22 mouse cellular contexts compared by ENCODE assay signal in genomic region chr5:74966891-74967290, GRCm38 (mm10).
A peak's percentile ranks its signal among the peaks of the same experiment; 100 is the strongest.
DNase-seq lines count a peak whose midpoint lies in the region; ATAC-seq and TF ChIP-seq lines count a peak whose summit lies in the region.
"Had no signal": no experiment of that assay in that cellular context is flagged by ENCODE, and none has a peak within 500 bp of the region (broad histone marks: within the 10 kb centered on the region; RNA-seq: fewer than 3 reads in every experiment).

No protein-coding gene starts in this region.

- DNase-seq in embryonic facial prominence, embryonic 14.5 days (ENCODE audit: low spot score), result peak; percentile 33
- no peak for DNase-seq in embryonic facial prominence, embryonic 10.5 days (ENCODE audit: low spot score)
- peak; percentile 51 for DNase-seq in midbrain, embryonic 14.5 days
- peak; percentile 71 for DNase-seq in brain, embryonic 14.5 days (ENCODE audit: low read depth)
- no peak for DNase-seq in kidney, adult 2 months
- DNase-seq: adrenal gland, adult 2 months; cerebellum, adult 2 months; gastrocnemius, postnatal 25 days; heart, adult 18-20 months; heart, postnatal 14 days; kidney, adult 11 months; kidney, postnatal 4 days had no signal

- H3K4me1 ChIP-seq in embryonic facial prominence, embryonic 14.5 days (ENCODE audit: control insufficient read depth, insufficient read depth, low read length), result peaks cover 7% of the 10 kb centered on the region
- peaks cover 6% of the 10 kb centered on the region; the same call in 1 of the 2 replicates for H3K4me1 ChIP-seq in embryonic facial prominence, embryonic 10.5 days
- H3K4me1 ChIP-seq in hindbrain, embryonic 16.5 days (ENCODE audit: control insufficient read depth, insufficient read depth, low read depth, low read length), result peaks cover 3% of the 10 kb centered on the region
- H3K4me1 ChIP-seq in hindbrain, embryonic 13.5 days (replicated peaks), result peaks cover 8% of the 10 kb centered on the region
- H3K4me1 ChIP-seq in midbrain, embryonic 14.5 days (ENCODE audit: control insufficient read depth, insufficient read depth, low read length), result no peaks in the 10 kb centered on the region
- no peaks in the 10 kb centered on the region for H3K4me1 ChIP-seq in midbrain, embryonic 15.5 days
- H3K4me1 ChIP-seq in kidney, adult 2 months (ENCODE audit: control insufficient read depth, insufficient read depth, low read length), result no peaks in the 10 kb centered on the region
- H3K4me1 ChIP-seq: heart, embryonic 13.5 days; liver, embryonic 15.5 days; midbrain, embryonic 12.5 days had no signal

- H3K36me3 ChIP-seq in embryonic facial prominence, embryonic 14.5 days (ENCODE audit: control insufficient read depth, insufficient read depth, low read length), result no peaks in the 10 kb centered on the region
- H3K36me3 ChIP-seq in embryonic facial prominence, embryonic 10.5 days (replicated peaks), result no peaks in the 10 kb centered on the region
- no peaks in the 10 kb centered on the region for H3K36me3 ChIP-seq in hindbrain, embryonic 16.5 days (ENCODE audit: control insufficient read depth, insufficient read depth, low read length)
- no peaks in the 10 kb centered on the region for H3K36me3 ChIP-seq in hindbrain, embryonic 13.5 days
- no peaks in the 10 kb centered on the region for H3K36me3 ChIP-seq in midbrain, embryonic 14.5 days (ENCODE audit: control insufficient read depth, insufficient read depth, low read length)
- H3K36me3 ChIP-seq in midbrain, embryonic 15.5 days (replicated peaks), result no peaks in the 10 kb centered on the region
- no peaks in the 10 kb centered on the region for H3K36me3 ChIP-seq in kidney, adult 2 months (ENCODE audit: control insufficient read depth, insufficient read depth, low read length)
- H3K36me3 ChIP-seq: heart, embryonic 13.5 days; limb, embryonic 15.5 days; liver, embryonic 15.5 days; midbrain, embryonic 12.5 days had no signal

- no peaks in the 10 kb centered on the region for H3K9me3 ChIP-seq in embryonic facial prominence, embryonic 14.5 days (ENCODE audit: control insufficient read depth, low read length)
- no peaks in the 10 kb centered on the region for H3K9me3 ChIP-seq in embryonic facial prominence, embryonic 10.5 days
- H3K9me3 ChIP-seq in hindbrain, embryonic 16.5 days (ENCODE audit: control insufficient read depth, low read length), result no peaks in the 10 kb centered on the region
- no peaks in the 10 kb centered on the region for H3K9me3 ChIP-seq in hindbrain, embryonic 13.5 days
- no peaks in the 10 kb centered on the region for H3K9me3 ChIP-seq in midbrain, embryonic 14.5 days (ENCODE audit: control insufficient read depth, low read length)
- H3K9me3 ChIP-seq in midbrain, embryonic 15.5 days, result no peaks in the 10 kb centered on the region
- H3K9me3 ChIP-seq: heart, embryonic 13.5 days; limb, embryonic 15.5 days; liver, embryonic 15.5 days; midbrain, embryonic 12.5 days had no signal

- 56% methylated on average over 10 of the region's 10 CpGs for WGBS in embryonic facial prominence, embryonic 14.5 days
- WGBS in embryonic facial prominence, embryonic 10.5 days, result 86% methylated on average over 10 of the region's 10 CpGs
- 31% methylated on average over 10 of the region's 10 CpGs for WGBS in hindbrain, embryonic 16.5 days
- WGBS in hindbrain, embryonic 13.5 days, result 49% methylated on average over 10 of the region's 10 CpGs
- 39% methylated on average over 10 of the region's 10 CpGs for WGBS in midbrain, embryonic 14.5 days
- 41% methylated on average over 10 of the region's 10 CpGs for WGBS in midbrain, embryonic 15.5 days
- 67% methylated on average over 10 of the region's 10 CpGs for WGBS in kidney, adult 2 months

- ATAC-seq in embryonic facial prominence, embryonic 14.5 days (ENCODE audit: low read depth), result no peak
- peak; percentile 63; the same call in 1 of the 2 replicates for ATAC-seq in hindbrain, embryonic 16.5 days
- no peak for ATAC-seq in hindbrain, embryonic 13.5 days (ENCODE audit: low FRiP score)
- no peak for ATAC-seq in midbrain, embryonic 14.5 days (ENCODE audit: low FRiP score, low TSS enrichment)
- no peak; the same call in 1 of the 2 replicates for ATAC-seq in midbrain, embryonic 15.5 days (replicated peaks)
- ATAC-seq: CD4-positive, CD25-positive, alpha-beta regulatory T cell, adult 4 months; lung, postnatal 0 days had no signal

- H3K9ac ChIP-seq in embryonic facial prominence, embryonic 14.5 days (ENCODE audit: low read depth, low read length), result no peak overlapping the region
- H3K9ac ChIP-seq in hindbrain, embryonic 16.5 days (ENCODE audit: low read depth, low read length), result no peak overlapping the region
- H3K9ac ChIP-seq in hindbrain, embryonic 13.5 days, result no peak overlapping the region
- no peak overlapping the region for H3K9ac ChIP-seq in midbrain, embryonic 14.5 days (replicated peaks; ENCODE audit: low read length)
- no peak overlapping the region for H3K9ac ChIP-seq in midbrain, embryonic 15.5 days
- H3K9ac ChIP-seq: heart, embryonic 13.5 days; limb, embryonic 15.5 days; liver, embryonic 15.5 days; midbrain, embryonic 12.5 days had no signal

- TF ChIP-seq POLR2A in brain, embryonic 14.5 days (IDR thresholded peaks at IDR 0.05; ENCODE audit: borderline replicate concordance, extremely low read depth, insufficient read depth, insufficient read length, poor library complexity, severe bottlenecking), result no peak
- TF ChIP-seq POLR2A in kidney, adult 2 months (IDR thresholded peaks at IDR 0.05; ENCODE audit: low read depth, low read length), result no peak

- no peaks in the 10 kb centered on the region for H3K27me3 ChIP-seq in embryonic facial prominence, embryonic 14.5 days (replicated peaks; ENCODE audit: control insufficient read depth, insufficient read depth, low read length)
- H3K27me3 ChIP-seq in embryonic facial prominence, embryonic 10.5 days (replicated peaks; ENCODE audit: low read depth, poor library complexity, severe bottlenecking), result peaks cover 47% of the 10 kb centered on the region
- peaks cover 21% of the 10 kb centered on the region for H3K27me3 ChIP-seq in hindbrain, embryonic 16.5 days (replicated peaks; ENCODE audit: control insufficient read depth, insufficient read depth, low read length)
- peaks cover 55% of the 10 kb centered on the region for H3K27me3 ChIP-seq in hindbrain, embryonic 13.5 days
- peaks cover 75% of the 10 kb centered on the region for H3K27me3 ChIP-seq in midbrain, embryonic 14.5 days (ENCODE audit: control insufficient read depth, insufficient read depth, low read length)
- H3K27me3 ChIP-seq in midbrain, embryonic 15.5 days (replicated peaks), result peaks cover 70% of the 10 kb centered on the region
- no peaks in the 10 kb centered on the region for H3K27me3 ChIP-seq in kidney, adult 2 months (replicated peaks; ENCODE audit: control insufficient read depth, insufficient read depth, low read length)
- H3K27me3 ChIP-seq: limb, embryonic 15.5 days; liver, embryonic 15.5 days had no signal

- no peak overlapping the region for H3K4me3 ChIP-seq in embryonic facial prominence, embryonic 14.5 days (ENCODE audit: low read depth, low read length)
- H3K4me3 ChIP-seq in embryonic facial prominence, embryonic 10.5 days, result no peak overlapping the region
- H3K4me3 ChIP-seq in hindbrain, embryonic 16.5 days (ENCODE audit: low read length), result no peak overlapping the region
- H3K4me3 ChIP-seq in hindbrain, embryonic 13.5 days, result no peak overlapping the region
- no peak overlapping the region for H3K4me3 ChIP-seq in midbrain, embryonic 14.5 days (replicated peaks; ENCODE audit: low read depth, low read length)
- no peak overlapping the region for H3K4me3 ChIP-seq in midbrain, embryonic 15.5 days
- H3K4me3 ChIP-seq in kidney, adult 2 months (ENCODE audit: insufficient read depth, low read depth, low read length), result no peak overlapping the region
- H3K4me3 ChIP-seq: heart, embryonic 13.5 days; limb, embryonic 15.5 days; liver, embryonic 15.5 days; midbrain, embryonic 12.5 days had no signal

- no peak for TF ChIP-seq CTCF in brain, embryonic 14.5 days (IDR thresholded peaks at IDR 0.05; ENCODE audit: borderline replicate concordance, extremely low read depth, insufficient read depth, insufficient read length)
- no peak for TF ChIP-seq CTCF in kidney, adult 2 months (conservative IDR thresholded peaks at IDR 0.05; ENCODE audit: insufficient read depth, insufficient read length, low read depth, low read length)

- no peak overlapping the region for H3K27ac ChIP-seq in embryonic facial prominence, embryonic 14.5 days (replicated peaks; ENCODE audit: low read depth, low read length)
- H3K27ac ChIP-seq in embryonic facial prominence, embryonic 10.5 days (replicated peaks), result no peak overlapping the region
- no peak overlapping the region for H3K27ac ChIP-seq in hindbrain, embryonic 16.5 days (ENCODE audit: low read depth, low read length)
- no peak overlapping the region for H3K27ac ChIP-seq in hindbrain, embryonic 13.5 days
- H3K27ac ChIP-seq in midbrain, embryonic 14.5 days (replicated peaks; ENCODE audit: low read depth, low read length), result no peak overlapping the region
- H3K27ac ChIP-seq in midbrain, embryonic 15.5 days, result no peak overlapping the region
- no peak overlapping the region for H3K27ac ChIP-seq in kidney, adult 2 months (ENCODE audit: insufficient read depth, low read depth, low read length)
- H3K27ac ChIP-seq: heart, embryonic 13.5 days; limb, embryonic 15.5 days; liver, embryonic 15.5 days; midbrain, embryonic 12.5 days; stomach, postnatal 0 days had no signal

- H3K4me2 ChIP-seq in embryonic facial prominence, embryonic 14.5 days (ENCODE audit: low read depth, low read length), result no peak overlapping the region
- peak overlapping the region; percentile 19; the same call in 1 of the 2 replicates for H3K4me2 ChIP-seq in hindbrain, embryonic 16.5 days (ENCODE audit: low read length)
- no peak overlapping the region for H3K4me2 ChIP-seq in hindbrain, embryonic 13.5 days
- H3K4me2 ChIP-seq in midbrain, embryonic 14.5 days (ENCODE audit: low read length), result no peak overlapping the region
- H3K4me2 ChIP-seq in midbrain, embryonic 15.5 days, result no peak overlapping the region
- H3K4me2 ChIP-seq: heart, embryonic 13.5 days; limb, embryonic 15.5 days; liver, embryonic 15.5 days; midbrain, embryonic 12.5 days had no signal

Comparison
In these comparisons a context has a peak if more than half of its experiments do, and no peak if none do; other contexts are left out.
1. DNase-seq: peak in embryonic facial prominence, embryonic 14.5 days (single experiment), midbrain, embryonic 14.5 days (single experiment) and brain, embryonic 14.5 days (single experiment); none in embryonic facial prominence, embryonic 10.5 days (single experiment) and kidney, adult 2 months (single experiment).